Mouse (Mus musculus) erythroblast, embryonic 14.5 days (primary cell): Measurements from ENCODE around the gene Cat.

Experiments used
- GATA1 ChIP-seq: IDR thresholded peaks from 2 replicates; pipeline ENCODE4 v1.6.1; 2012; ENCODE audit warnings: low read length, inconsistent platforms, mixed read lengths
- TAL1 ChIP-seq: IDR thresholded peaks from 3 replicates; pipeline ENCODE4 v1.6.1; 2012; ENCODE audit warnings: low read length, inconsistent platforms, mixed read lengths

GRCm38 (mm10) chr2:103439071-103439622 is 45.8 kb downstream of the Cat start:
- TF ChIP-seq TAL1 (no peak), GATA1 (no peak)
